Mouse (Mus musculus) limb, embryonic 14.5 days (tissue): ENCODE data around the gene Sprr2j-ps. TPM values are rescaled to one million over a fixed set of nuclear protein-coding genes. Genes with fewer than 3 reads are reported as not detected.

Experiments
- ATAC-seq: fragments of 200-750 bp; cut with Nextera tagmentation; 2 replicates; pipeline ENCODE4 v1.8.0; 2017; ENCODE audit warnings: low read depth, moderate number of reproducible peaks, moderate TSS enrichment; ENCODE audit not compliant: low FRiP score
- DNase-seq: peaks from one replicate; pipeline ENCODE4 v3.0.0-alpha.2; 2015; ENCODE audit warnings: low spot score
- H3K27ac ChIP-seq: fragments of 300-500 bp; sonication (generic); replicated peaks from 2 replicates; pipeline ENCODE4 v1.5.1; 2014; ENCODE audit warnings: low read depth, mild to moderate bottlenecking, low read length, moderate library complexity, mixed read lengths
- H3K27me3 ChIP-seq: fragments of 300-500 bp; sonication (generic); 2 replicates; pipeline ENCODE4 v1.6.1; 2014; ENCODE audit warnings: low read length, mixed read lengths; ENCODE audit not compliant: control insufficient read depth, insufficient read depth
- H3K36me3 ChIP-seq: fragments of 300-500 bp; sonication (generic); 2 replicates; pipeline ENCODE4 v1.6.1; 2014; ENCODE audit warnings: mild to moderate bottlenecking, low read length, moderate library complexity, mixed read lengths; ENCODE audit not compliant: control insufficient read depth, insufficient read depth
- H3K4me1 ChIP-seq: fragments of 300-500 bp; sonication (generic); 2 replicates; pipeline ENCODE4 v1.6.1; 2014; ENCODE audit warnings: antibody characterized with exemption, low read length, mixed read lengths; ENCODE audit not compliant: control insufficient read depth, insufficient read depth
- H3K4me2 ChIP-seq: fragments of 300-500 bp; sonication (generic); replicated peaks from 2 replicates; pipeline ENCODE4 v1.6.1; 2014; ENCODE audit warnings: low read depth, mild to moderate bottlenecking, low read length, moderate library complexity; ENCODE audit not compliant: severe bottlenecking
- H3K4me3 ChIP-seq: fragments of 300-500 bp; sonication (generic); replicated peaks from 2 replicates; pipeline ENCODE4 v1.5.1; 2014; ENCODE audit warnings: low read length
- H3K9ac ChIP-seq: fragments of 300-500 bp; sonication (generic); 2 replicates; pipeline ENCODE4 v1.6.1; 2014; ENCODE audit warnings: mild to moderate bottlenecking, low read depth, low read length, moderate library complexity; ENCODE audit not compliant: severe bottlenecking
- H3K9me3 ChIP-seq: fragments of 300-500 bp; sonication (generic); 2 replicates; pipeline ENCODE4 v1.6.1; 2016; ENCODE audit warnings: low read length; ENCODE audit not compliant: control insufficient read depth
- POLR2A ChIP-seq: fragments of 200-500 bp; IDR thresholded peaks from 2 replicates; pipeline ENCODE4 v1.8.0; 2012; ENCODE audit warnings: inconsistent platforms, mild to moderate bottlenecking, moderate library complexity, borderline replicate concordance; ENCODE audit not compliant: insufficient read depth, insufficient read length; ENCODE audit errors: extremely low read depth
- WGBS: fragments of 180-500 bp; shearing (Covaris S2); extraction: QIAGEN DNeasy Blood & Tissue Kit; methylation state at CpG from one replicate; pipeline ENCODE4 v1.1.7; 2014; 5-methylcytosine and 5-hydroxymethylcytosine counted together
- polyA plus RNA-seq, 2 experiments: library from polyadenylated mRNA; depleted of rRNA in 1 of 2; stranded (reverse) in 1 of 2; unstranded in 1 of 2; fragments of >200 nt; fragmentation: Nextera tagmentation in 1 of 2; extraction: Ambion mirVana in 1 of 2; gene quantifications; 2 replicates each; pipeline versions ENCODE4 v1.2.1 to v1.2.3; 2012 to 2014

The Sprr2j-ps gene
- polyA plus RNA-seq (2012; rRNA removed) (not detected in 2 replicates), polyA plus RNA-seq (2014; fragmentation: Nextera tagmentation; extraction: Ambion mirVana) (0.39 TPM in 1 of 2 replicates, not detected in the other)

- DNase-seq (no peak), ATAC-seq (no peak)
- no peak within 1 kb of the TSS for H3K4me2 ChIP-seq
- H3K27ac ChIP-seq = no peak within 1 kb of the TSS
- no peak for TF ChIP-seq POLR2A
- H3K27me3 ChIP-seq = no peaks in the 10 kb centered on the region
- H3K36me3 ChIP-seq = no peaks in the 10 kb centered on the region
- no peaks in the 10 kb centered on the region for H3K4me1 ChIP-seq
- H3K4me3 ChIP-seq = no peak within 1 kb of the TSS
- 81% methylated on average over 2 of the region's 2 CpGs for WGBS
- H3K9me3 ChIP-seq = no peaks in the 10 kb centered on the region
- H3K9ac ChIP-seq = no peak within 1 kb of the TSS
Measured at GRCm38 (mm10) chr3:92417782-92418181, at the start of gene Sprr2j-ps. Gene Sprr2j-ps (plus strand): TSS chr3:92418082.

GRCm38 (mm10) chr3:92373613-92374012 lies 44.3 kb upstream of the Sprr2j-ps start:
- ATAC-seq (no peak), DNase-seq (no peak)
- 82% methylated on average over 2 of the region's 2 CpGs for WGBS
- Histone ChIP-seq H3K9ac (no peak overlapping the region), H3K9me3 (no peaks in the 10 kb centered on the region), H3K36me3 (no peaks in the 10 kb centered on the region), H3K27me3 (no peaks in the 10 kb centered on the region), H3K4me3 (no peak overlapping the region), H3K4me2 (no peak overlapping the region), H3K4me1 (no peaks in the 10 kb centered on the region), H3K27ac (no peak overlapping the region)
- no peak for TF ChIP-seq POLR2A

DNA sequence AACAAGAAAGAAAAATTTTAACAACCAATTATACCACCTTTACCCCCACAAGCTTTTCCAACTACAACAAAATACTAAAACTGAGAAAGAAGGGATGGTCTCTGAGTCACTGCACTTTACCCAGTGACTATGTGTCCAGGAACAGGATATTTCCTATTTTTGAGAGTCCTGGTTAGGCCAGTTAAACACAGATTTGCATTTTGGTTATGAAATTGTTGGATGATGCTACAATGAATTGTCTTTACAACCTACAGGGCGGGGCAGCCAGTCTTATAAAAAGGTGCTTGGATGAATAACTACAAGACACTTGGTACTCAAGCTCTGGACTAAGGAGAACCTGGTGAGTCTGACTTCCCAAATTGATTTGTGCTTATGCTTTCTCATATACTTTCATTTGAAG lies 32.5 kb upstream of the Sprr2j-ps start, which contains the start of gene Sprr2h:
Gene Sprr2h (plus strand): TSS at position 301 of the 400 bp plus-strand sequence.
- no peak for TF ChIP-seq POLR2A
- no peak within 1 kb of the TSS for H3K9ac ChIP-seq
- 65% methylated on average over 1 of the region's 1 CpGs for WGBS

DNA sequence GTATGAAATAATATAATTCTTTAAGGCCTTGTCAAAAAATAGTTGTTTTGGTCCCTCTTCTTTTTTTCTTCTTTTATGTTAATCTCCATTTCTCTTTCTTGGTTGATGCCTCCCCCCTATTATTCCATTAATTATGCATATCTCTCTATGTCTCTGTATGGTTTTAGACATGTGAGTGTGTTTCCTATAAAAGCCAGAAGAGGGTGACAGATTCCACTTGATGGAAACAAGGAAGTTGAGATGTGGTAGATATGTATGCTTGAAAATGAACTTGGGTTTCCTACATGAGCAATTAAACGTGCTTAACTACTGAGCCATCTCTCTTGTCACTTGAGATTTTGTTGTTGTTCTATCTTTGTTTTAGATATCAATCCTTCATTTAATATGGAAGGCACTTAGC lies 23.6 kb upstream of the Sprr2j-ps start:
- no peak for TF ChIP-seq POLR2A
- no peaks in the 10 kb centered on the region for H3K4me1 ChIP-seq
- DNase-seq = no peak

More for the DNA sequence above, 32.5 kb upstream of the Sprr2j-ps start, which contains the start of gene Sprr2h:
- H3K27ac ChIP-seq = no peak within 1 kb of the TSS
- no peaks in the 10 kb centered on the region for H3K27me3 ChIP-seq
- H3K36me3 ChIP-seq = no peaks in the 10 kb centered on the region
- H3K4me1 ChIP-seq = no peaks in the 10 kb centered on the region
- H3K9me3 ChIP-seq = no peaks in the 10 kb centered on the region
- ATAC-seq (no peak), DNase-seq (no peak)
- no peak within 1 kb of the TSS for H3K4me3 ChIP-seq
- no peak within 1 kb of the TSS for H3K4me2 ChIP-seq

DNA sequence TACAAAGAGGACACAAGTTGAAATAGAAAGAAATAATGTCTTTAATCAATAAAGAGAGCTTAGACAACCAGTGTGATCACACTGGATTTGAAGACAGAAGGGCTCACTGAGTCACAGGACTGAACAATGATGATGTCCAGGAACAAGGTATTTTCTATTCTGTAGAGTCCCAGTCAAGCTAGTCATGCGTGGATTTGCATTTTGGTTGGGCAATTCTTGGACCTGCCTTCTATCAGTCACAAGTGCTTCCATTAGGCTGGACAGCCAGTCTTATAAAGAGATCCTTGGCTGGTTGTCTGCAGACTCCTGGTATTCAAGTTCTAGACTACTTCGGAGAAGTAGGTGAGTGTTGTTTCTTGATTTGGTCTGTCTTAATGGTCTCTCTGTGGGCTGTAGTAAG lies 10.2 kb upstream of the Sprr2j-ps start, which contains the start of gene Sprr2i:
Gene Sprr2i (plus strand): TSS at position 301 of the 400 bp plus-strand sequence.
- no peak for TF ChIP-seq POLR2A
- Histone ChIP-seq H3K9ac (no peak within 1 kb of the TSS), H3K36me3 (no peaks in the 10 kb centered on the region), H3K27me3 (no peaks in the 10 kb centered on the region), H3K9me3 (no peaks in the 10 kb centered on the region), H3K4me2 (no peak within 1 kb of the TSS), H3K4me1 (no peaks in the 10 kb centered on the region), H3K27ac (no peak within 1 kb of the TSS), H3K4me3 (no peak within 1 kb of the TSS)
- 88% methylated on average over 2 of the region's 2 CpGs for WGBS
- ATAC-seq = no peak
- DNase-seq = no peak

More for the DNA sequence above, 23.6 kb upstream of the Sprr2j-ps start:
- Histone ChIP-seq H3K27me3 (no peaks in the 10 kb centered on the region), H3K9me3 (no peaks in the 10 kb centered on the region), H3K36me3 (no peaks in the 10 kb centered on the region), H3K9ac (no peak overlapping the region), H3K4me3 (no peak overlapping the region), H3K27ac (no peak overlapping the region), H3K4me2 (no peak overlapping the region)
- no peak for ATAC-seq
- 62% methylated on average over 1 of the region's 1 CpGs for WGBS
